Mouse (Mus musculus): ENCODE data around the gene Cryzl2.

DNA sequence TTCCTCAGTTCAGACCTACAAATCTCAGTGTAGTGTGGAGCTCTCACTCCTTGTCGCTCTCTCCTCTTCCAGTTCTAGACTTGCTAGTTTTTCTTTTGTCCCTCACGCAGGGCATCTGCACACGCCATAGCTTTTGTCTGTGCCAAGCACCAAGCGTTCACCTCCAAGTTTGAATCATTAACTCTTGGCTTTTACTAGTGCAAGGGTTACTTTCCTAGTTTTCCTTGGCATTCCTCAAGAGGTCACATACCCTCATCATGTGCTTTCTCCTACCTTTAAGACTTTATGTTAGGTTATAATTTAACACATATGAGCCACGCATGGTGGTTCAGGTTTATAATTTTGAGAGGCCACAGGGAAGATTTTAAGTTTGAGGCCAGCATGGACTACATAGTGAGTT is 2.9 kb downstream of the Cryzl2 start:
- TF ChIP-seq EP300 (IDR thresholded peaks at IDR 0.05; ENCODE audit: insufficient read depth, low read depth, low read length) (no peak), CTCF (IDR thresholded peaks at IDR 0.05) (no peak)
